Mouse (Mus musculus) 416B (cell line): ENCODE results near the gene Prss32.
A peak's percentile ranks its signal among the peaks of the same experiment; 100 is the strongest.

Experiments
- DNase-seq: peaks from one replicate; pipeline ENCODE4 v3.0.0; 2011; ENCODE audit warnings: low read depth

Prss32 gene

GRCm38 (mm10) chr17:23843812-23844273 is at the start of gene Prss32, which contains the start of gene Prss41:
Gene Prss32 (plus strand): TSS chr17:23843855.
Gene Prss41 (minus strand): TSS chr17:23844172.
- peak; percentile 63 for DNase-seq

- DNase-seq, result no peak
Observed at GRCm38 (mm10) chr17:23795323-23795722, 48.3 kb upstream of the Prss32 start.

GRCm38 (mm10) chr17:23797316-23797715 is 46.3 kb upstream of the Prss32 start:
- peak; percentile 84 for DNase-seq

GRCm38 (mm10) chr17:23801627-23802026 is 42.0 kb upstream of the Prss32 start:
- DNase-seq, result no peak

- peak; percentile 100 for DNase-seq
Observed at GRCm38 (mm10) chr17:23802746-23803365, 40.8 kb upstream of the Prss32 start.

- peak; percentile 78 for DNase-seq
Observed at GRCm38 (mm10) chr17:23803366-23804041, 40.2 kb upstream of the Prss32 start.

GRCm38 (mm10) chr17:23804426-23805085 is 39.1 kb upstream of the Prss32 start:
- peak; percentile 79 for DNase-seq

GRCm38 (mm10) chr17:23806867-23807266 is 36.8 kb upstream of the Prss32 start:
- peak; percentile 64 for DNase-seq

- DNase-seq, result no peak
Observed at GRCm38 (mm10) chr17:23807918-23808317, 35.7 kb upstream of the Prss32 start.

GRCm38 (mm10) chr17:23815641-23816040 is 28.0 kb upstream of the Prss32 start:
- DNase-seq, result no peak

- no peak for DNase-seq
Observed at GRCm38 (mm10) chr17:23818579-23818978, 25.1 kb upstream of the Prss32 start.

GRCm38 (mm10) chr17:23819235-23819634 is 24.4 kb upstream of the Prss32 start:
- no peak for DNase-seq

- DNase-seq, result no peak
Observed at GRCm38 (mm10) chr17:23820731-23821130, 22.9 kb upstream of the Prss32 start.

- DNase-seq, result no peak
Observed at GRCm38 (mm10) chr17:23822094-23822493, 21.6 kb upstream of the Prss32 start.

GRCm38 (mm10) chr17:23823018-23823417 is 20.6 kb upstream of the Prss32 start:
- no peak for DNase-seq

- DNase-seq, result no peak
Observed at GRCm38 (mm10) chr17:23823614-23824013, 20.0 kb upstream of the Prss32 start.

- no peak for DNase-seq
Observed at GRCm38 (mm10) chr17:23825591-23825990, 18.1 kb upstream of the Prss32 start.

GRCm38 (mm10) chr17:23828271-23829001 is 15.2 kb upstream of the Prss32 start:
- peak; percentile 53 for DNase-seq

GRCm38 (mm10) chr17:23829064-23829619 is 14.5 kb upstream of the Prss32 start, which contains the start of gene Elob:
Gene Elob (minus strand): TSS chr17:23829136.
- peak; percentile 95 for DNase-seq

- DNase-seq, result no peak
Observed at GRCm38 (mm10) chr17:23831201-23831600, 12.5 kb upstream of the Prss32 start.

- no peak for DNase-seq
Observed at GRCm38 (mm10) chr17:23836006-23836575, 7.6 kb upstream of the Prss32 start, which contains the start of gene Prss33. Gene Prss33 (minus strand): TSS chr17:23836056.
